Mouse (Mus musculus) forebrain, embryonic 15.5 days (tissue): ENCODE results near the gene Klrb1b. TPM values are rescaled to one million over a fixed set of nuclear protein-coding genes. Genes with fewer than 3 reads are reported as not detected.

Source experiments
- ATAC-seq: fragments of 200-750 bp; cut with Nextera tagmentation; replicated peaks from 2 replicates; pipeline ENCODE4 v1.8.0; 2017; ENCODE audit warnings: mild to moderate bottlenecking, moderate TSS enrichment, moderate library complexity
- H3K27ac ChIP-seq: fragments of 300-500 bp; sonication (generic); replicated peaks from 2 replicates; pipeline ENCODE4 v1.5.1; 2015; ENCODE audit warnings: mild to moderate bottlenecking, inconsistent platforms
- H3K27me3 ChIP-seq: fragments of 300-500 bp; sonication (generic); 2 replicates; pipeline ENCODE4 v1.6.1; 2015; ENCODE audit warnings: inconsistent platforms
- H3K36me3 ChIP-seq: fragments of 300-500 bp; sonication (generic); 2 replicates; pipeline ENCODE4 v1.6.1; 2015; ENCODE audit warnings: mild to moderate bottlenecking, inconsistent platforms
- H3K4me1 ChIP-seq: fragments of 300-500 bp; sonication (generic); 2 replicates; pipeline ENCODE4 v1.6.1; 2015; ENCODE audit warnings: inconsistent platforms
- H3K4me2 ChIP-seq: fragments of 300-500 bp; sonication (generic); replicated peaks from 2 replicates; pipeline ENCODE4 v1.6.1; 2015; ENCODE audit warnings: mild to moderate bottlenecking, inconsistent platforms
- H3K4me3 ChIP-seq: fragments of 300-500 bp; sonication (generic); 2 replicates; pipeline ENCODE4 v1.5.1; 2015; ENCODE audit warnings: mild to moderate bottlenecking, inconsistent platforms
- H3K9ac ChIP-seq: fragments of 300-500 bp; sonication (generic); replicated peaks from 2 replicates; pipeline ENCODE4 v1.6.1; 2015; ENCODE audit warnings: mild to moderate bottlenecking, inconsistent platforms
- H3K9me3 ChIP-seq: fragments of 300-500 bp; sonication (generic); 2 replicates; pipeline ENCODE4 v1.6.1; 2016; ENCODE audit warnings: inconsistent platforms
- WGBS: fragments of 180-500 bp; shearing (Covaris S2); methylation state at CpG from one replicate; pipeline ENCODE4 v1.1.7; 2015; ENCODE audit warnings: mixed read lengths; 5-methylcytosine and 5-hydroxymethylcytosine counted together
- polyA plus RNA-seq: library from polyadenylated mRNA; unstranded; fragments of >200 nt; fragmentation: Nextera tagmentation; extraction: Ambion mirVana; gene quantifications from 2 replicates; pipeline ENCODE4 v1.2.1, GENCODE M21; 2015

The Klrb1b gene
- polyA plus RNA-seq, 1 experiment from 2014 or later: not detected

DNA sequence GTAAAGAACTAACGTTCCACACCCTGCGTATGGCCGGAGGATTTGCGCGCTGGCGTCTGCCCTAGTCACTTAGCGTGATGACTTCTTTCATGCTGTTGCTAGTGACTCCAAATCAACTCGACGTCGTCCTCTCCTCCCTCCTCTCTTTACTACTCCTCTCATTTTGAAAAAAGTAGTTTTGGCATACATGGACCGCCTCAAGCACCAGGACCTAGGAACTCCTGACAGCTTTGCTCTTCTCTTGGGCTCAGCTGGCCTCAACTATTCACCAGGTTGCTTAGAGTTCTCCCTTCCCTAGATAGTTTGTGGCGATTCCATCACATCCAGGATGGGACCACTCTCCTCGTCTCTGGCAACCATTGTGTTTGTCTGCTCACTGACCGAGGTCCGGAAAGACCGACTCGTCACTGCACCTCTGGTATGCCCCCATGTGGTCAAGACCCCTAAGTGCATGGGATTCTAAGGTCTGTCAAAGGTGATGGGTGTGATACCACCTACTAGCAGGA lies 13.2 kb upstream of the Klrb1b start:
- ATAC-seq: no peak

DNA sequence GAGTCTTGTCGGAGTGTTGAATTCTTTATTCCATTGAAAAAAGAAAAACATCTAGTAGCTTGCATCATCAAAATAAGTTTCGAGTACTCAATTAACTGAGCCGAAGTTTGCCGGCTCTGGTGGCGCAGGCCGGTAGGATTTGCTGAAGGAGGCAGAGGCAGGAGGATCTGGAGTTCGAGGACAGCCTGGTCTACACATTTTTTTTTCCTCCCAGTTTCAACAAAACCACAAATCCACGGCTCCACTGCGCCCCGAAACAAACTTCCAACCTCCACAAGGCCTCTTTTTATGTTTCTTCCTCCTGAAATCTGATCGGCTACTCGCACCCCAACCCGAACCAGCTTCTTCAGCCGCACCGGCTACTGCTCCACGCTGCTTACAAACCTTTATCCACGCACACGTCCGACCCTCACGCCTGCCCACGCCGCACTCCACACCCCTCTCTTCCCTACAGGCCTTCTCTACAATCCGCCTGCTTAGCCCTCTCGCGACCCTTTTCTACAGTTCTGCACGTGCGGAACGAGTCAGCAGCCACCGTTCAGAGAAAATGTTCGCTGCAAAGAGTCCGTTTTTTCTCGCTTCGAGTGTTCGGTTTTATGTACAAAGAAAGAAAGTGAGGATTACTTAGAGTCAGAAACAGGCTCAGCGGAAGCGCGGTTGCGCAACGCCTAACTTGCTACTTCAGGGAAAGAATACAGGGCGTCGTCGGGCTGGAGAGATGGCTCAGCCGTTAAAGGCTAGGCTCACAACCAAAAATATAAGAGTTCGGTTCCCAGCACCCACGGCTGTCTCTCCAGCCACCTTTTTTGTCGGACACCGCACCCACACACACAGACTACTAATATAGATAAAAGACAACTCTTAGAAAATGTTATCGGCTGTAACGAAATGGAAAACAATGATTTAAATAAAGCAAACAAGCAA lies 12.5 kb upstream of the Klrb1b start:
- Histone ChIP-seq H3K4me2 (peak overlapping the region; percentile 65), H3K4me1 (peaks cover 25% of the 10 kb centered on the region), H3K36me3 (no peaks in the 10 kb centered on the region), H3K27ac (peak overlapping the region; percentile 93), H3K4me3 (peak overlapping the region; percentile 80), H3K9ac (peak overlapping the region; percentile 76), H3K9me3 (no peaks in the 10 kb centered on the region), H3K27me3 (no peaks in the 10 kb centered on the region)
- under 1% methylated on average over 49 of the region's 49 CpGs for WGBS
- peak; percentile 46 for ATAC-seq

More for the DNA sequence above, 13.2 kb upstream of the Klrb1b start:
- no peaks in the 10 kb centered on the region for H3K9me3 ChIP-seq
- H3K4me3 ChIP-seq: peak overlapping the region; percentile 80
- peak overlapping the region; percentile 65 for H3K4me2 ChIP-seq
- H3K9ac ChIP-seq: peak overlapping the region; percentile 76
- peaks cover 30% of the 10 kb centered on the region for H3K4me1 ChIP-seq
- WGBS: 1% methylated on average over 17 of the region's 17 CpGs
- H3K27ac ChIP-seq: peak overlapping the region; percentile 93
- no peaks in the 10 kb centered on the region for H3K27me3 ChIP-seq
- no peaks in the 10 kb centered on the region for H3K36me3 ChIP-seq

DNA sequence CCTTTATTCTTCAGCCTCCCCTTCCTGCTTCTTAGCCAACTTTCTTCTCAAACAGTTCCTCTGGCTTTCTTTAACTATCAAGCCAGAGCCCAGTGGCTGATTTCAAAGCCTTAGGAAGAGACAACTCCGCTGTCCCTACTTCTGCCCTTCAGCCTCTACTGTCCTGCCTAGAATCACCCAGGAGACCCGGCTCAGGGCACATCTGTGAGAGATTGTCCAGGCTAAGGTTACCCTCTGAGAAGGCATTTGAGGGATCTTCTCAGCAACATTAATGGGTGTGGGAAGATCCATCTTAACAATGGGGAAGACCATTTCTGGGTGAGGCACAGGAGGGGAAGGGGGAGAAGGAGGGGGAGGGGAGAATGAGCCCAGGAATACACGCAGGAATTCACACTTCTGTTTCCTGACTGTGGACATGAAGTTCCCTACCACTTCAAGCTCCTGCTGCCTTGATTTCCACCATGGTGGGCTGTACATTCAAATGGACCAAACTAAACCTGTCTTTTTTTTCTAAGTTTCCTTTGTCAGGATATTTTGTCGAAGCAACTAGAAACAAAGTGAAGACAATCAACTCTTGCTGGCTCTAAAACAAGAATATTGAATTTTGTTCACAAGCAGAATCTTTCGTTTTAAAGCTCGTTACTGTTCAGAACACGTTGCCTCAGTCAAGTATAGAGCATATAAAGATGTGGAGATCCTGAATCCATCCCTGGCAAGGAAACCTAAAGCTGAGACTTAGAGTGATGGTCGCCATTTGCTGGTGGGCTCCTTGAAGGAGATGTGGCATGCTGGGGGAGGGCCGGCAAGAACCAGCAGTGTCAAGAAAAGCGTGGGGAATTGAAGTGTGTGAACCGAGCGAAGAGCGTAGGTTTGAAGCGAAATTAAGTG lies 11.6 kb upstream of the Klrb1b start:
- 1% methylated on average over 14 of the region's 14 CpGs for WGBS
- H3K4me2 ChIP-seq: peak overlapping the region; percentile 65
- no peaks in the 10 kb centered on the region for H3K9me3 ChIP-seq
- peak overlapping the region; percentile 76 for H3K9ac ChIP-seq
- peak overlapping the region; percentile 80 for H3K4me3 ChIP-seq
- no peaks in the 10 kb centered on the region for H3K27me3 ChIP-seq
- H3K36me3 ChIP-seq: no peaks in the 10 kb centered on the region
- H3K4me1 ChIP-seq: peaks cover 25% of the 10 kb centered on the region
- peak; percentile 42 for ATAC-seq
- H3K27ac ChIP-seq: peak overlapping the region; percentile 93

DNA sequence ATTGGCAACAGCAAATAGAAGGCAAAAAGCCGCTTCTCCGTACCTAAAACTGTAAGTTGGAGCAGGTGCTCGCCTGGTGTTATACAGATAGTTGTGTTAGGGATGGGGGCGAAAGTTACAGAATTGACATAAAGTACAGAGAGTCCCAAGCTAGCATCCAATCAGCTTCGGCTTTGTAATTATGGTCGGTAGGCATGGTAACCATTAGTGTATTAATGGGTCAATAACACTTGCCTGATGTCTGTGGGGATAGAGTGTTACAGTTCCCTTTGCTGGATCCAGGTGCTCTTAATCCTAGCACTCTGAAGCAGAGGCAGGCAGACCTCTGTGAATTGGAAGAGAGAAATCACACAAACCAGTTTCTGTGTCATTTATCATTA lies 10.8 kb upstream of the Klrb1b start:
- Histone ChIP-seq H3K9ac (peak overlapping the region; percentile 76; the same call in 1 of the 2 replicates), H3K4me2 (peak overlapping the region; percentile 65), H3K4me1 (peaks cover 23% of the 10 kb centered on the region), H3K27me3 (no peaks in the 10 kb centered on the region), H3K36me3 (no peaks in the 10 kb centered on the region), H3K4me3 (peak overlapping the region; percentile 80), H3K27ac (peak overlapping the region; percentile 93), H3K9me3 (no peaks in the 10 kb centered on the region)
- WGBS: 82% methylated on average over 6 of the region's 6 CpGs
- no peak for ATAC-seq

DNA sequence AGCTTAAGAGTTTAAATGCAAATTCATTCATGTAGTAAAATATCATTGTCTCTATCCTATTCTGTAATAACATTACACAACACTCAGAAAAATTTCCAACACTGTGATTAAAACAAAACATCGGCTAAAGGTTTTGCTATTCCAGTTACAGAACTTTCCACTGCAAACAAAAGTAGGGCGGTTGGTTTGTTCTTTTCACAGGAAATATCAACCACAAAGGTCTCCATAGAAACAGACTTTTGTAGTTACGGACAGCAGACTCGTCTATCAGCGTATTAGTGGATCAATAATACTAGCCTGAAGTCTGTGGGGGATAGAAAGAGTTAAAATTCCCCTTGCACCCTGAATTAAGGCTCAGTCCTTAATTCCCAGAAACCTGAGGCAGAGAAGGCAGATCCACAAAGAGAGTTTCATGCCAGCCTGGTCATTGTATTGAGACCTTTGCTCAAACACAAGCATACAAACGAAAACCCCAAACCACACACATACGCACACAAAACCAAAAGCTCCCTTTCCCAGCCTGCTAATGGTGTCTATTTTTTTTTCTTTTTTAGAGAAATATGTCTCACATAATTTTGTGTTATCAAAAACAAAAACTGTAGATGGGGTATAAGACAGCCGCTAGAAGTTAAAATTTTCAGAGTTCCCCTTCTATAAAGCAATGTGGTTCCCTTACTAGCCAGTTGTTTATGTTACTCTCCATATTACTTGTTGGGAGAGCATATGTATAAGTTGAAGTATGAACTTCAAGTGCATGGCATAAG lies 10.2 kb upstream of the Klrb1b start:
- WGBS: 75% methylated on average over 8 of the region's 8 CpGs
- no peak overlapping the region for H3K4me3 ChIP-seq
- H3K27me3 ChIP-seq: no peaks in the 10 kb centered on the region
- H3K4me2 ChIP-seq: no peak overlapping the region
- no peaks in the 10 kb centered on the region for H3K36me3 ChIP-seq
- H3K27ac ChIP-seq: peak overlapping the region; percentile 93; the same call in 1 of the 2 replicates
- H3K9ac ChIP-seq: no peak overlapping the region
- no peak for ATAC-seq
- H3K9me3 ChIP-seq: no peaks in the 10 kb centered on the region
- peaks cover 17% of the 10 kb centered on the region for H3K4me1 ChIP-seq

DNA sequence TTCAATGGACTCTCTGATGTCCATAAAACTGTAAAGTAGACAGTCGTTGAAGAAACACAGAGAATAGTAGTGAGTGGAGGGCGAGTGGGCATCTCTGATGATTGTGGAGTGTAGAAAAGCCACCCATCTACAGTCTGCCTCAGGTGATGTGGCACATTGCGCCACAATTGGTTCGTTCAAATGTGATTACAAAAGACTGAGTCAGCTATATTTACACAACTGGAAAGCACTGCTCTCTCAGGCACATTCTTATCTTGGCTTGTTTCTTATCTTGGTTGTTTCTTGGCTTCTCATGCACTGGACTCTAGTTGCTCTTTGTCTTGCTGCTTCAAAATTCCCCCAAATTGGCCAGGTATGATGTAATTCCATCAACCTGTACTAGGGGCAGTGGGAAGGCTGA lies 9.4 kb upstream of the Klrb1b start:
- H3K4me3 ChIP-seq: no peak overlapping the region
- 87% methylated on average over 4 of the region's 4 CpGs for WGBS
- H3K27ac ChIP-seq: no peak overlapping the region
- no peak overlapping the region for H3K4me2 ChIP-seq
- H3K4me1 ChIP-seq: peaks cover 17% of the 10 kb centered on the region
- H3K9me3 ChIP-seq: no peaks in the 10 kb centered on the region
- H3K27me3 ChIP-seq: no peaks in the 10 kb centered on the region
- no peak overlapping the region for H3K9ac ChIP-seq
- ATAC-seq: no peak
- no peaks in the 10 kb centered on the region for H3K36me3 ChIP-seq

DNA sequence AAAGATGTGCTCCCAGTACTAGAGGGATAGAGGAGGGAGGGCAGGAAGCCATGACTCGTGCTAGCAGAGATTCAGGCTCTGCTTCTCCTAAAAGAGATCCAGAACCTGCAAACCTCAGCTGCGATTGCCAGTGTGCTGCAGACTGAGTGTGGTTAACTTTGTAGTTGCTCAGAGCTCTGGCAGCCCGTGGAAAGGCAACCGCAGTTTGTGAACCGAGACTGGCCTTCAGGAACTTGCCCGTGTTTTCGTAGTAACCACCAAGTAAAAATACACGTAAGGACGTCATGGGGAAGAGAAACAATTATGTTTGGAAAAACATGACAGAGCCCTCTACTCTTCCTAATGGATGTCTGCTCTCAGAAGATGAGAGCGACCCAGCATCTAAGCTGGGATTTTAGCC lies 6.9 kb upstream of the Klrb1b start:
- Histone ChIP-seq H3K4me2 (no peak overlapping the region), H3K27ac (no peak overlapping the region), H3K4me1 (peaks cover 7% of the 10 kb centered on the region; the same call in 1 of the 2 replicates), H3K9me3 (no peaks in the 10 kb centered on the region), H3K4me3 (no peak overlapping the region), H3K9ac (no peak overlapping the region), H3K36me3 (no peaks in the 10 kb centered on the region), H3K27me3 (no peaks in the 10 kb centered on the region)
- 93% methylated on average over 10 of the region's 10 CpGs for WGBS
- no peak for ATAC-seq

DNA sequence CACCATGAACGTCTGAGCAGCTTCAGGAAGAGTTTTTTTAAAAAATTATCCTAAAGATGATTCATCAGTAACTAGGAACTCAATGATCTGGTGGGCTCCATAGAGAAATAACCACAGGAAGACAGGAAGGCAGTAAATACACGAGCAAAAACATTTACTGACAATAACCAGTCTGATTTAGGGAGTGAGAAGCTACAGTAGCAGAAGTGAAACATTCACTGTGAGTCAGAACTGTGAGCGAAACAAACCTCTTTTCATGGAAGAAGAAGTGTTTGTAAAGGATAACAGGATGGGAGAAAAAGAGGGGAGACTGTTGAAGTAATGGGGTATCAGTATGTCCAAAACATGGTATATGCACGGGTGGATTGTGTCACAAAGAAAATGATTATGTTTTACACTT lies 3.7 kb upstream of the Klrb1b start:
- no peak overlapping the region for H3K4me3 ChIP-seq
- no peaks in the 10 kb centered on the region for H3K4me1 ChIP-seq
- no peaks in the 10 kb centered on the region for H3K27me3 ChIP-seq
- H3K27ac ChIP-seq: no peak overlapping the region
- H3K4me2 ChIP-seq: no peak overlapping the region
- no peaks in the 10 kb centered on the region for H3K36me3 ChIP-seq
- 73% methylated on average over 4 of the region's 4 CpGs for WGBS
- no peak for ATAC-seq
- no peak overlapping the region for H3K9ac ChIP-seq
- H3K9me3 ChIP-seq: no peaks in the 10 kb centered on the region

DNA sequence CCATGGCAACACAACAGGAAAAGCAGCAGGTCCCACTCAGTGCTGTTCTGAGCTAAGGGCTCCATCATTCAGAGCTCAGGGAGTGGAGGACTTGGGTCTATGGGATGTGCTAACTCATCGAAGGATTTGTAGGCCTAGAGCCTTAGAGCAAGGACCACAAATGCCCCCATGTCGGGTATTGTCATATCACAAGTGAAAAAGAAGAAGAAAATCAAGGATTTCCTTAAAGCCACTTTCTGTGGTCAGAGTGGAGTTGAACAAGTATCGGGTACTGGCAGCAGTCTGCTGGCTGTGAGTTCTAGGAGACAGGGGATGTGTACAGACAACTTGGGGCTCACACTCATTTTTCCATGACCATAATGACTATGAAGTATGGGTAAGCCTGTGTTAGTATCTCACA lies 650 bp upstream of the Klrb1b start:
- 86% methylated on average over 3 of the region's 3 CpGs for WGBS

DNA sequence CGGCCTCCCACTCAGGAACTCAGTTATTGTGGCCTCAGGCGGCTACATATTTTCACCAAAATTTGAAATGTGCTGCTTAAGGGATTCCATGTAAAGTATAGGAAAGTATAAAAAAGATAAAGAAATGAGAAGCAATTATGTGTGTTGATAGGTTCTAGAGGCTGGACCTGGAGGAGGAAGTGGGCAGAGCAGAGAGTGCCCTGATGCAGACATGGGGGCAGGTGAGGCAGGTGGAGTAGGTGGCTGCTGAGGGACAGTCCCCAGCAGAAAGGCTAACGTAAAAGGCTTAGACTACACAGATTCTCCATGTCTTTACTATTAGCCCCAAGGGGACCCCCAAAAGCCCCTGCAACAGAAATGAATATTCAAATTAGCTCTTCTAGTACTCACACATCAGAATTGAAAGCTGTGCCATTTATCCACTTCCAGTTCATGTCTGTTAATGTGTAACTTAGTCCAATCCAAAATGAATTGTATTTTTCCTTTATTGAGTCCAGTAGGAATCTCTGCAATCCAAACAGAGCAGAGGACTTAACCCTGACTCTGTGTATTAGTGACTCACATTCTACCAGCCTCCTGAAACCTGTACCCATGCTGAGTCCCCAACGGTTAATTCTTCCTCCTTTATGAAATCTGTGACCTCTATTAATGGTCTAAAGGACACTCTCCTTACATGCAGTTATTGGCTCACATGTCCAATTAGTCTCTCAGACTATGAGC lies 7.9 kb downstream of the Klrb1b start:
- Histone ChIP-seq H3K36me3 (no peaks in the 10 kb centered on the region), H3K4me3 (no peak overlapping the region), H3K27ac (no peak overlapping the region), H3K4me2 (no peak overlapping the region), H3K27me3 (no peaks in the 10 kb centered on the region), H3K9me3 (no peaks in the 10 kb centered on the region), H3K4me1 (no peaks in the 10 kb centered on the region), H3K9ac (no peak overlapping the region)
- WGBS: 79% methylated on average over 4 of the region's 4 CpGs
- ATAC-seq: no peak

More for the DNA sequence above, 650 bp upstream of the Klrb1b start:
- no peaks in the 10 kb centered on the region for H3K36me3 ChIP-seq
- no peak overlapping the region for H3K9ac ChIP-seq
- H3K4me1 ChIP-seq: no peaks in the 10 kb centered on the region
- ATAC-seq: no peak
- no peak overlapping the region for H3K27ac ChIP-seq
- H3K27me3 ChIP-seq: no peaks in the 10 kb centered on the region
- no peaks in the 10 kb centered on the region for H3K9me3 ChIP-seq
- no peak overlapping the region for H3K4me3 ChIP-seq
- no peak overlapping the region for H3K4me2 ChIP-seq

DNA sequence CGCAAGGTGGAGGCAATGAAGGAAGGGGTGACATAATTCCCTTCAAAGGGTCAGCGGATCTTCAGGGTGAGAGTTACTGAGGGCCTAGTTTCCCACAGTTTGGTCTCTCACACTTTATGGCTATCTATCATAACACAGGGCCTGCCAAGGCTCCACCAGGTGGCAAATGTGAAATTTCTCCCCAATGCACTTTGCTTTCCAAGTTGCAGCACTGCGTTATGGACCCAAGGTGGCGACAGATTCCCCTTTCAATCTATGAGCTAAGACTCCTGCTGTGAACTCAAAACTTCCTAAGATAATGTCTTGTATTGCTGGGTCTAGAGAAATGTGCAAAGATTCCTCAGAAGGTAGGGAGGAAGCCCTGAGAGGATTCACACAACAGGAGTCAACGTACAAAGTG lies 17.6 kb downstream of the Klrb1b start:
- no peaks in the 10 kb centered on the region for H3K27me3 ChIP-seq
- no peak overlapping the region for H3K4me3 ChIP-seq
- H3K9ac ChIP-seq: no peak overlapping the region
- no peak for ATAC-seq
- H3K4me1 ChIP-seq: peaks cover 2% of the 10 kb centered on the region; the same call in 1 of the 2 replicates
- no peak overlapping the region for H3K4me2 ChIP-seq
- H3K27ac ChIP-seq: no peak overlapping the region
- no peaks in the 10 kb centered on the region for H3K36me3 ChIP-seq
- H3K9me3 ChIP-seq: no peaks in the 10 kb centered on the region
- WGBS: 87% methylated on average over 5 of the region's 5 CpGs
